ENCODE assay signal across 24 mouse cellular contexts in the genomic region with DNA sequence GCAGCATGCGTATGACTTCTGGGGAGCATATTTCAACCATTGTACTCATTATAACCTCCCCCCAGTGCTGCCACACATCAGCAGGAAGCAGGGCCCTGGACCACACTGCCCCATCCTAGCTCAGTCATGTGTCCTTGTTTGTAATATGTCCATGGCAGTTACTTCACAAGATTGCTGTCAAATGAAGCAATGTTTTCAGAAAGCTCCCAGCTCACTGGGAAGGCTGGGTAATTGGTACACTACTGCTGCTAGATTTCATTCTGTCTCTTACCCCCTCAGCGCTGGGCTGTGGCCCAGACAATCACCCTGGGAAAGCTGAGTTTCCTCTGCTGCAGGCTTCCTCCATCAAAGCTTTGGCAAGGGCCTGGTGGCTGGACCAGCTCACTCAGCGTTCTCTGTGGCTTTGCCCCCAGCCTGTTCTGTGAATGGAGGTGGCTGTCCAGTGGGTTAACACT. TPM values are rescaled to one million over a fixed set of nuclear protein-coding genes. Genes with fewer than 3 reads are reported as not detected.
DNase-seq lines count a peak whose midpoint lies in the region; ATAC-seq and TF ChIP-seq lines count a peak whose summit lies in the region.
"Had no signal": no experiment of that assay in that cellular context is flagged by ENCODE, and none has a peak within 500 bp of the region (broad histone marks: within the 10 kb centered on the region; RNA-seq: fewer than 3 reads in every experiment).

No protein-coding gene starts in this region.

- no peak for TF ChIP-seq POLR2A in bone marrow macrophage, adult 2 months (IDR thresholded peaks at IDR 0.05; ENCODE audit: borderline replicate concordance, low read depth, low read length)

- DNase-seq in left cerebral cortex, adult 2 months (ENCODE audit: extremely low spot score in 1 of 2, low spot score in 2 of 2) = no peak
- DNase-seq in left cerebral cortex, adult 11 months (ENCODE audit: low spot score) = no peak
- DNase-seq in lung, postnatal 25 days (ENCODE audit: low spot score) = peak; percentile 54
- no peak for DNase-seq in urinary bladder, postnatal 25 days (ENCODE audit: low spot score)
- DNase-seq in kidney, postnatal 25 days = no peak
- DNase-seq: cerebellum, adult 8-10 months; cerebellum, postnatal 36 days; embryo, embryonic 11 days; gastrocnemius, postnatal 14 days; heart, adult 2 months; lung, embryonic 14.5 days; retina, postnatal 1 day; right cerebral cortex, postnatal 25 days; spleen, adult 18-20 months had no signal

- H3K4me1 ChIP-seq in bone marrow macrophage, adult 2 months (ENCODE audit: control insufficient read depth, insufficient read depth, low read length) = peaks cover 9% of the 10 kb centered on the region
- H3K4me1 ChIP-seq: embryonic facial prominence, embryonic 13.5 days; kidney, embryonic 15.5 days had no signal

- intact Hi-C loops in left cerebral cortex, adult 2 months (cut with DNase I) = no loop called here

- no peak for TF ChIP-seq CTCF in left cerebral cortex, adult 2 months (IDR thresholded peaks at IDR 0.05)
- TF ChIP-seq CTCF in bone marrow macrophage, adult 2 months (IDR thresholded peaks at IDR 0.05; ENCODE audit: low read depth, low read length) = no peak

- no peak for ATAC-seq in activated CD4-positive, CD25-positive, alpha-beta regulatory T cell, adult 4 months
- ATAC-seq: forebrain, embryonic 13.5 days; intestine, postnatal 0 days; midbrain, embryonic 15.5 days had no signal

- peak overlapping the region; percentile 1; the same call in 1 of the 2 replicates for H3K27ac ChIP-seq in left cerebral cortex, adult 2 months
- H3K27ac ChIP-seq in bone marrow macrophage, adult 2 months (ENCODE audit: insufficient read depth, low read depth, low read length) = 0 out of 2 replicates have a peak overlapping the region, but pooled peaks have one; percentile 1
- H3K27ac ChIP-seq: embryonic facial prominence, embryonic 13.5 days; forebrain, embryonic 13.5 days; heart, adult 2 months; heart, embryonic 13.5 days; hindbrain, embryonic 12.5 days; kidney, embryonic 15.5 days; midbrain, embryonic 15.5 days; neural tube, embryonic 12.5 days had no signal

- no peak overlapping the region for H3K4me3 ChIP-seq in left cerebral cortex, adult 2 months
- H3K4me3 ChIP-seq in bone marrow macrophage, adult 2 months (ENCODE audit: insufficient read depth, low read length) = no peak overlapping the region
- H3K4me3 ChIP-seq: embryonic facial prominence, embryonic 13.5 days; forebrain, embryonic 13.5 days; heart, adult 2 months; heart, embryonic 13.5 days; hindbrain, embryonic 12.5 days; kidney, embryonic 15.5 days; midbrain, embryonic 15.5 days; neural tube, embryonic 12.5 days had no signal

RNA-seq across cellular contexts. Expression of a gene that starts 22.7 kb away (rescaled TPM):
- 10 to 100 TPM; 39.2 to 44.6 TPM for total RNA-seq in left cerebral cortex, adult 2 months (2021)
- 298 and 337 TPM in 2 replicates for polyA plus RNA-seq in bone marrow macrophage, adult 2 months (2012; ENCODE audit: insufficient read depth, insufficient read length, missing spikeins)
- polyA plus RNA-seq in activated CD4-positive, CD25-positive, alpha-beta regulatory T cell, adult 4 months (2017; shearing (Covaris generic)) = 100 to 1,000 TPM; 391 to 437 TPM
